Mouse (Mus musculus): Measurements from ENCODE around the gene Rab19.
"Not testable (repeated sequence)": the region's sequence is repeated elsewhere in the genome, so short reads cannot be mapped to it uniquely, and the experiment has no call there.

Rab19 gene

DNA sequence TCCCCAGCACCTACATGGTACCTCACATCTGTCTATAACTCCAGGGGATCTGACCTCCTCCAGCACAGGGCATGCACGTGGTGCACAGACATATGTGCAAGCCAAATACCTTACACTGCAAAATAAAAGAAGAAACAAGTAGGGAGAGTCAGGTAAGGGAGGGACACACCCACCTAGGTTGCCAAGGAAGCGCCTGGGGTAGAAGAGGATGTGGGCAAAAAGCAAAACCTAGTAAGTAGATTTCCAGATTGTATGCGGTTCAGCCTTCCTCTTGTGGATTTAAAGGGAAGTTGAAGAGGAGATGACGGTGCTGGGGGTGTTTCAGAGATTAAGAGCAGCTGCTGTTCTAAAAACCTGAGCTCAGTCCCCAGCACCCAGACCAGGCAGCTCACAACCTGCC is 1.8 kb upstream of the Rab19 start:
- DNase-seq (ENCODE audit: low read depth, low spot score): no peak

- no peak for DNase-seq (ENCODE audit: low read depth, low spot score)
Measured at GRCm38 (mm10) chr6:39379749-39380148, 1.2 kb upstream of the Rab19 start.

GRCm38 (mm10) chr6:39380276-39380675 is 699 bp upstream of the Rab19 start:
- no peak for DNase-seq (ENCODE audit: low read depth, low spot score)

- DNase-seq (ENCODE audit: low read depth, low spot score): no peak
Measured at GRCm38 (mm10) chr6:39389988-39390387, 9.0 kb downstream of the Rab19 start.

DNA sequence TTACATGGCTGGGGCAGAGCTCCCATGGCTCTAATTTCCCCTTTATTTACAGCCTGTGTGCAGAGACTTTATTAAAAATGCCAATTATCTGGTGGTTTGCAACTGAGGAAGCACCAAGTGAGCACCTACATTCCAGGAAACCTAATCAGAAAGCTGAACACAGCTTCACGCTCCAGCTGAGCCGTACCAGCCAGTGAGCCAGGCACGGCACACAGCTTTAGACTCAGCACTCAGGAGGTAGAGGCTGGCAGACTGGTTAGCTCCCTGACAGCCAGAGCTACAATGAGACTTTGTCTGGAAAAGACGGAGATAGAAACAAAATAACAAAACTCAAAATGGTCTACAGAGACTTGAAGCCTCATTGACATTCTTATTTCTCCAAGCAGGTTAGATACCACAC is 14.5 kb downstream of the Rab19 start:
- DNase-seq (ENCODE audit: low read depth, low spot score): no peak

- DNase-seq (ENCODE audit: low read depth, low spot score): no peak
Measured at GRCm38 (mm10) chr6:39395916-39396315, 14.9 kb downstream of the Rab19 start.

- DNase-seq (ENCODE audit: low read depth, low spot score): no peak
Measured at GRCm38 (mm10) chr6:39397046-39397445, 16.1 kb downstream of the Rab19 start.

GRCm38 (mm10) chr6:39398342-39398741 is 17.4 kb downstream of the Rab19 start:
- DNase-seq (ENCODE audit: low read depth, low spot score): no peak

GRCm38 (mm10) chr6:39400343-39400742 is 19.4 kb downstream of the Rab19 start:
- peak; percentile 87 for DNase-seq (ENCODE audit: low read depth, low spot score)

- no peak for DNase-seq (ENCODE audit: low read depth, low spot score)
Measured at GRCm38 (mm10) chr6:39403136-39403535, 22.2 kb downstream of the Rab19 start.

DNA sequence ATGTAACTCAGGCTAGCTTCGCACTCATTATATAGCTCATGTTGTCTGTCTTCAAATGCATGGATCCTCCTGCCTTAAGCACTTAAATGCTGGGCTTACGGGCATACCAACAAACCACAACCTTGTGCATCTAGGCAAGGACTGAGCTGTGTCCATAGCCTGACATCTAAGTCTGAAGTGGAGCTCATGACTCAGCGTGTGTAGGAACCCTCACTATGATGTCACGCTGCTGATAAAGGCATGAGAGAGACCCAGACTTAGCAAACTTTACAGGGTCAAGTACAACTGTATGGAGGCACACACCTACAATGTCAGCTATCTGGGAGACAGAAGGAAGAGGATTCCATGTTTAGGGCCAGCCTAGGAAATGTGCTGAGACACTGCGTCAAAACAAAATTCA is 25.5 kb downstream of the Rab19 start:
- DNase-seq (ENCODE audit: low read depth, low spot score): no peak

DNA sequence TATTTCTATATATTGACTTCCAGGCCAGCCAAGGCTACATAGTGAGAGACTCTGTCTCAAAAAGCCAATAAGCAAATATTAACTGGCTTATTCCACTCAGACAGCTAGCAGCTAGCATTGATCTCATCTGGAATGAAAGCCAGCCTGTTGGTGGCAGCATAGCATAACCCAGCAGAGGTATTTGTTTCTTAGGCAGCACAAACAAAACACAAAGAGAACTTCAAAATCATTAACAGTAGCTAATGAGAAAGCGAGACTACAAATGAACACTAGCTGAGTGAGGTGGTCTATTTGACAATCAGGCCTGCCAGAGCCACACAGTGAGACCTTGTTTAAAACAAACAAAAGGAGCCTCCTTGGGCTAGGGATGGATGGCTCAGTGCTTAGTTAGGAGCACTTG is 33.1 kb downstream of the Rab19 start:
- no peak for DNase-seq (ENCODE audit: low read depth, low spot score)

GRCm38 (mm10) chr6:39415762-39416161 is 34.8 kb downstream of the Rab19 start:
- no peak for DNase-seq (ENCODE audit: low read depth, low spot score)

GRCm38 (mm10) chr6:39416654-39417053 is 35.7 kb downstream of the Rab19 start:
- DNase-seq (ENCODE audit: low read depth, low spot score): not testable (repeated sequence)

DNA sequence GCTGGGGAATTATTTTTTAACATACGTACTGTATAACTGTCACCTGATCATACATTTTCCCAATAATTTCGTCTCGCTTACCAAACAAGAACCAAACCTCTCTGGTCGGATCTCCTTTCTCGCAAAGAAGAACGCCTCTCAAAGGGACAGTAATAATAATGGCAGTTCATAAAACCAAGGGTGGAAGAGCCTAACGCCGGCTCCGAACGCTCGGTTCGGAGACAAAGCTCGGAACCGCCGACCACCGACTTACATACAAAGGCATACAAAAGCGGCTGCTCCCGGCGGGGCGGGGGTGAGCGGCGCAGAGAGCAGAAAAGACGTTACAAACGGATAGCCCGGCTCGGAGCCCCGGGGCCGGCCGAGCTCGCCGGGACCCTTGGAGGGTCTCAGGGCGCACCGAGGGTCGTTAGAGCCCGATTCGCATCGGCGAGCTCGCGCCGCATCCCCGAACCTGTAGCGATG is 38.4 kb downstream of the Rab19 start:
- no peak for DNase-seq (ENCODE audit: low read depth, low spot score)

DNA sequence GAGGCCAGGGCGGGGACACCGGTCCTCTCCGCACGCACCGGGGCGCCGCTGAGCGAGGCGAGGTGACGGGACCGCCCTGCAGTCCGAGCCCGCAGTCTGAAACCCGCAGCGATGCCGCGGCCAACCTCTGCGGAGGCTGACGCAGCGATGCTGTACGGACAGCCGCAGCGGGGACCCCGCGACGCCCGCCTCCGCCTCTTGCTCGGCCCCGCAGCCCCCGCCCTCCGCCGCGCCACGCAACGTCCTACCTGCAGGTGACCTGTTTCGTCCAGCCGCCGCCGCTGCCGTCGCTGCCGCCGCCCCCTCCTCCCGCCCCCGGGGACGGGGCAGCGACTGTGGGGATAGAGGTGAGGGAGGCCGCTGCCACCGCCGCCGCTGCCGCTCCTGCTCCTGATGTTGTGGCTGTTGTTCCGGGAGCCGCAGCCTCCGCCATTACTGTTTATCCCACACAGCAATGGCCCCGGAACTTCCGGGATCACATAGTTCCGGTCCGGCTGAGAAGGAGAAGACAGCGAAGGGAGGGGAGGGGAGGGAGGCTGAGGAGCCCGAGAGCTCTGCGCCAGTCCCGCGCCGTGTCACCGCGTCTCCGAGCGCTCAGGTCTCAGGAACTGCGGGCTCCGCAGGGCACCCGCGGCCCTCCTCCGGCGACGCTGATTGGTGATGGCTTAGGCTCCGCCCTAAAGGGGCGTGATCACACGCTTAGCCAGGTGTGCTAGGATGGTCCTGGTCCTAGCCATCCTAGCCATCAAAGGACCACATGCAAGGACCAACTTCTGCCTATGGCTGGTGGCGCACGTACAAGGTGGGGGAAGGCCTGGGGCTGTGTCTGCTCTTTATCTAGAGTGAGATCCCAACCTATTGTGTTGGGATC is 39.1 kb downstream of the Rab19 start, which contains the start of gene Mkrn1:
Mkrn1 (minus strand) TSS at position 612 of the 871 bp plus-strand sequence.
- DNase-seq (ENCODE audit: low read depth, low spot score): peak; percentile 98

GRCm38 (mm10) chr6:39420867-39421266 is 39.9 kb downstream of the Rab19 start:
- DNase-seq (ENCODE audit: low read depth, low spot score): no peak

GRCm38 (mm10) chr6:39423130-39423551 is 42.2 kb downstream of the Rab19 start:
- DNase-seq (ENCODE audit: low read depth, low spot score): no peak

GRCm38 (mm10) chr6:39423686-39424085 is 42.7 kb downstream of the Rab19 start:
- DNase-seq (ENCODE audit: low read depth, low spot score): no peak

DNA sequence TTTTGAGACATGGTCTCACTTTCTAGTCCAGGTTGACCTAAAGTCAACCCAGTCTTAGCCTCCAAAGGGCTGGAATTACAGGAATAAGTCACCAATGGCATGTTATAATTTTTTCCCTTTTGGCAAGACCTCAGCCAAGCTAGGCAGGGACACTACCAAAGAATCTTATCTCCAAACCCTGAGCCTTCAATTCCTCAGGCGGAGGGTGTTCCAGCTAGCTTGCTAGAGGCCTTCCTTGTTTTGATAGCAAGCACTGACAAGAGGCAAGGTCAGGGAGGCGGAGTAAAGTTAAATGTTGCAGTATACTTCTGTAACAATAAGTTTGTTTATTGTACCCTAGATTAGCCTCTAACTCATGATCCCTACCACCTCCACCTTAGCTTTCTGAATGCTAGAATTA is 44.2 kb downstream of the Rab19 start:
- DNase-seq (ENCODE audit: low read depth, low spot score): no peak

- DNase-seq (ENCODE audit: low read depth, low spot score): no peak
Measured at GRCm38 (mm10) chr6:39426725-39427124, 45.8 kb downstream of the Rab19 start.

DNA sequence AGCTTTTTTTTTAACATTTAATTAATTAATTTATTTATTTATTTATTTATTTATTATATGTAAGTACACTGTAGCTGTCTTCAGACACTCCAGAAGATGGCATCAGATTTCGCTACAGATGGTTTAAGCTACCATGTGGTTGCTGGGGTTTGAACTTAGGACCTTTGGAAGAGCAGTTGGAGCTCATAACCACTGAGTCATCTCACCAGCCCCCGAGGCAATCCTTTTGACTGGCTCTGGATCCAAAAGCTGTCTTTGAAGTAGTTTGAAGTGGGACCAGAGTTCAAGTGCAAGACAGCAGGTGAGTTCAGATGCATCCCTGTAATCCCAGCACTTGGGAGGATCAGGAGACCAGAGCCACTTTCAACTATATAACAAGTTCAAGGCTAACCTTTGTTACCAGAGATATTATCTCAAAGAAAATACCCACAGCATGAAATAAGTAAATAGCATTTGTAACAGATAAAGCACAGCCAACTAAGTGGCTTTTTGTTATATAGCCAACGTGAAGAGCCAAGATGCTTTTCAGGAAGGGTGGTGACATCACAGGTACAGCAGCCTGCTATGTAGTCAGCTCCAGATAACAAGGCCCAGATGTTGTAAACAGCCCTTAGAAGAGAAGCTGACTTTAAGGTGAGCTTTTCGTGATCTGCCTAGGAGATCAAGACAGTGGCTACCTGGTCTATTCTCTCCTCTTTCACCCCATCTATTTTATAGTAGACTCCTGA is 46.5 kb downstream of the Rab19 start:
- DNase-seq (ENCODE audit: low read depth, low spot score): no peak

Data from WW6 (cell line).